Mouse (Mus musculus) liver, adult 2 months (tissue): ENCODE measurements around the gene Cenpa. TPM values are rescaled to one million over a fixed set of nuclear protein-coding genes. Genes with fewer than 3 reads are reported as not detected.

Experiments used
- DNase-seq: peaks from one replicate; pipeline ENCODE4 v3.0.0-alpha.2; 2011; ENCODE audit warnings: low read depth, low spot score; ENCODE audit errors: extremely low read depth
- H3K27ac ChIP-seq: fragments of 200-500 bp; replicated peaks from 2 replicates; pipeline ENCODE4 v1.5.1; 2012; ENCODE audit warnings: low read depth, mild to moderate bottlenecking, control low read depth, inconsistent platforms, low read length; ENCODE audit not compliant: insufficient read depth
- H3K27me3 ChIP-seq: fragments of 200-500 bp; 2 replicates; pipeline ENCODE4 v1.6.1; 2012; ENCODE audit warnings: mild to moderate bottlenecking, moderate library complexity, low read length, inconsistent platforms; ENCODE audit not compliant: control insufficient read depth, insufficient read depth
- H3K36me3 ChIP-seq: fragments of 200-500 bp; 2 replicates; pipeline ENCODE4 v1.6.1; 2012; ENCODE audit warnings: low read length, inconsistent platforms; ENCODE audit not compliant: control insufficient read depth, insufficient read depth
- H3K4me1 ChIP-seq: fragments of 200-500 bp; 2 replicates; pipeline ENCODE4 v1.6.1; 2011; ENCODE audit warnings: low read length; ENCODE audit not compliant: control insufficient read depth, insufficient read depth
- H3K4me3 ChIP-seq: fragments of 200-500 bp; 2 replicates; pipeline ENCODE4 v1.5.1; 2011; ENCODE audit warnings: low read depth, mild to moderate bottlenecking, control low read depth, low read length, moderate library complexity; ENCODE audit not compliant: insufficient read depth
- H3K79me2 ChIP-seq: fragments of 200-500 bp; 2 replicates; pipeline ENCODE4 v1.6.1; 2012; ENCODE audit warnings: inconsistent platforms, mild to moderate bottlenecking, low read length, moderate library complexity; ENCODE audit not compliant: control insufficient read depth, insufficient read depth
- H3K9ac ChIP-seq: fragments of 200-500 bp; 2 replicates; pipeline ENCODE4 v1.6.1; 2012; ENCODE audit warnings: low read depth, mild to moderate bottlenecking, control low read depth, inconsistent platforms, low read length
- CTCF ChIP-seq: fragments of 200-500 bp; IDR thresholded peaks from 2 replicates; pipeline ENCODE4 v1.5.1; 2011; ENCODE audit warnings: low read depth, low read length, control low read depth
- POLR2A ChIP-seq: fragments of 200-500 bp; IDR thresholded peaks from 2 replicates; pipeline ENCODE4 v1.6.1; 2011; ENCODE audit warnings: low read length, control low read depth; ENCODE audit not compliant: insufficient read depth; ENCODE audit errors: extremely low read depth
- WGBS: fragments of 180-500 bp; shearing (Covaris S2); methylation state at CpG from one replicate; pipeline ENCODE4 v1.1.7; 2018; 5-methylcytosine and 5-hydroxymethylcytosine counted together
- polyA plus RNA-seq: library from polyadenylated mRNA; depleted of rRNA; stranded (reverse); fragments of >200 nt; gene quantifications from 2 replicates; pipeline ENCODE4 v1.2.3, GENCODE M21; 2012
- total RNA-seq: library from RNA; depleted of rRNA; stranded (reverse); fragments of >200 nt; gene quantifications from 2 replicates; pipeline ENCODE4 v1.2.3, GENCODE M21; 2014

Cenpa gene
- total and polyA plus RNA-seq, 2 experiments = 5.3 to 8.0 TPM

- peak within 1 kb of the TSS; percentile 76 for H3K27ac ChIP-seq
- H3K36me3 ChIP-seq = no peaks in the 10 kb centered on the region
- TF ChIP-seq CTCF = no peak
- TF ChIP-seq POLR2A = peak; percentile 63
- peaks cover 13% of the 10 kb centered on the region; the same call in 1 of the 2 replicates for H3K79me2 ChIP-seq
- H3K4me1 ChIP-seq = peaks cover 8% of the 10 kb centered on the region
- under 1% methylated on average over 38 of the region's 38 CpGs for WGBS
- DNase-seq = peak; percentile 58
- H3K9ac ChIP-seq = peak within 1 kb of the TSS; percentile 83
- H3K4me3 ChIP-seq = peak within 1 kb of the TSS; percentile 97
- H3K27me3 ChIP-seq = no peaks in the 10 kb centered on the region
Measured at GRCm38 (mm10) chr5:30647815-30648560, 18.6 kb upstream of the Cenpa start, which contains the start of gene Slc35f6. Gene Slc35f6 (plus strand): TSS chr5:30647933.

DNA sequence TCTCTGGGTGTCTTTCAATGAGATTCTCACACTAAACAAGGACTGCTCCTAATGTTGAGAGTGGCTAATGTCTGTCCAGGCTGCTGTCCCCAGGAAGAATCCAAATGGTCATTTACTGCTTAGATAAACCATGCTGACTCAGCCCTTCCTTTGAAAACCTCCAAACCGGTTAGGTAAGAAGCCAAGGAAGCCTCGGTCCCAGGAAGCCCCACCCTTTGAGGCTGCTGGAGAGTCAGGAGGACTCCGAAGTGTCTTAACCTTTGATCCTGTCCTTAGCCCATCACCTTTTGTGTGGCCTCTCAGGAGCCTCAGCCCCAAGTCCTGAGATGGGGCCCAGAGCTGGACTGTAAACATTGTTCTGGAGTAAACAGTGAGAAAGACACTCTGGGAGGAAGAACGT, 17.0 kb upstream of the Cenpa start:
- Histone ChIP-seq H3K27ac (no peak overlapping the region), H3K27me3 (no peaks in the 10 kb centered on the region), H3K4me1 (peaks cover 8% of the 10 kb centered on the region), H3K79me2 (peaks cover 13% of the 10 kb centered on the region; the same call in 1 of the 2 replicates), H3K9ac (no peak overlapping the region), H3K36me3 (no peaks in the 10 kb centered on the region), H3K4me3 (no peak overlapping the region)
- TF ChIP-seq POLR2A (no peak), CTCF (no peak)
- no peak for DNase-seq
- 46% methylated on average over 4 of the region's 4 CpGs for WGBS

DNA sequence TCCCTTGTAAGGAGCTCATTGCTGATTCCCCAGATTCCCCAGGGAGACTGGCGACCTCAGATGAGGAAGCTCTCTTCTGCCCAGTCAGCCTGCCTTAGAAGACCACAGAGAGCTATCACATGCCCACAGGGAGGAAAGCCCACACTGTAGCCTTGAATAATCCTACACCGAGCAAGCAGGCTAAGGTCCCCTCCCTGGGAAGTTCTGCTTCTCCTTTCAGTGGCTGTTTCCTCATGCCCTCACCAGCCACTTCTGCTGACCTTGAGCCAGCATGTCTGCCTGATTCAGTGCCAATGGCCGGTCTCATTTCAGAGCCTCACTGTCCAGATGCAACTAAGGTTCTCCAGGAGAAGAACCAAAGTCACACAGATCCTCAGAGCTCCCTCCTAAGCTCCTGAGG, 15.8 kb upstream of the Cenpa start:
- Histone ChIP-seq H3K27me3 (no peaks in the 10 kb centered on the region), H3K4me1 (peaks cover 8% of the 10 kb centered on the region), H3K9ac (no peak overlapping the region), H3K79me2 (peaks cover 13% of the 10 kb centered on the region; the same call in 1 of the 2 replicates), H3K27ac (no peak overlapping the region), H3K4me3 (no peak overlapping the region), H3K36me3 (no peaks in the 10 kb centered on the region)
- 83% methylated on average over 3 of the region's 3 CpGs for WGBS
- peak; percentile 40 for DNase-seq
- TF ChIP-seq CTCF (no peak), POLR2A (no peak)

GRCm38 (mm10) chr5:30651554-30651953, 15.0 kb upstream of the Cenpa start:
- Histone ChIP-seq H3K36me3 (no peaks in the 10 kb centered on the region), H3K4me1 (peaks cover 8% of the 10 kb centered on the region), H3K27ac (no peak overlapping the region), H3K79me2 (peaks cover 13% of the 10 kb centered on the region; the same call in 1 of the 2 replicates), H3K4me3 (no peak overlapping the region), H3K27me3 (no peaks in the 10 kb centered on the region), H3K9ac (no peak overlapping the region)
- WGBS = 83% methylated on average over 3 of the region's 3 CpGs
- TF ChIP-seq POLR2A (no peak), CTCF (no peak)
- no peak for DNase-seq

- no peak overlapping the region for H3K27ac ChIP-seq
- no peaks in the 10 kb centered on the region for H3K36me3 ChIP-seq
- no peak for TF ChIP-seq POLR2A
- no peak for TF ChIP-seq CTCF
- no peaks in the 10 kb centered on the region for H3K27me3 ChIP-seq
- WGBS = 86% methylated on average over 6 of the region's 6 CpGs
- peaks cover 8% of the 10 kb centered on the region for H3K4me1 ChIP-seq
- H3K9ac ChIP-seq = no peak overlapping the region
- peaks cover 10% of the 10 kb centered on the region; the same call in 1 of the 2 replicates for H3K79me2 ChIP-seq
- DNase-seq = no peak
- no peak overlapping the region for H3K4me3 ChIP-seq
Measured at GRCm38 (mm10) chr5:30653246-30653645, 13.3 kb upstream of the Cenpa start.

- Histone ChIP-seq H3K4me1 (no peaks in the 10 kb centered on the region; the same call in 1 of the 2 replicates), H3K27ac (no peak overlapping the region), H3K27me3 (no peaks in the 10 kb centered on the region), H3K4me3 (no peak overlapping the region), H3K9ac (no peak overlapping the region), H3K36me3 (no peaks in the 10 kb centered on the region), H3K79me2 (no peaks in the 10 kb centered on the region)
- TF ChIP-seq CTCF (no peak), POLR2A (no peak)
- 92% methylated on average over 8 of the region's 8 CpGs for WGBS
- no peak for DNase-seq
Measured at GRCm38 (mm10) chr5:30655042-30655441, 11.5 kb upstream of the Cenpa start.
